Mouse (Mus musculus) heart, postnatal 0 days (tissue): Measurements from ENCODE around the gene Tha1. TPM values are rescaled to one million over a fixed set of nuclear protein-coding genes. Genes with fewer than 3 reads are reported as not detected.
A peak's percentile ranks its signal among the peaks of the same experiment; 100 is the strongest.

Source experiments
- ATAC-seq: fragments of 200-750 bp; cut with Nextera tagmentation; 2 replicates; pipeline ENCODE4 v1.8.0; 2017; ENCODE audit warnings: low read depth, moderate number of reproducible peaks, moderate library complexity; ENCODE audit not compliant: insufficient read depth
- DNase-seq: peaks from one replicate; pipeline ENCODE4 v3.0.0-alpha.2; 2016; ENCODE audit warnings: low spot score
- H3K27ac ChIP-seq: fragments of 300-500 bp; sonication (generic); 2 replicates; pipeline ENCODE4 v1.5.1; 2014; ENCODE audit warnings: low read depth, mild to moderate bottlenecking
- H3K27me3 ChIP-seq: fragments of 300-500 bp; sonication (generic); 2 replicates; pipeline ENCODE4 v1.6.1; 2014; ENCODE audit warnings: low read length, mixed read lengths; ENCODE audit not compliant: control insufficient read depth, insufficient read depth
- H3K36me3 ChIP-seq: fragments of 300-500 bp; sonication (generic); replicated peaks from 2 replicates; pipeline ENCODE4 v1.6.1; 2014; ENCODE audit warnings: low read length, mixed read lengths; ENCODE audit not compliant: control insufficient read depth, insufficient read depth
- H3K4me1 ChIP-seq: fragments of 300-500 bp; sonication (generic); 2 replicates; pipeline ENCODE4 v1.6.1; 2014; ENCODE audit warnings: antibody characterized with exemption; ENCODE audit not compliant: control insufficient read depth, insufficient read depth
- H3K4me2 ChIP-seq: fragments of 300-500 bp; sonication (generic); 2 replicates; pipeline ENCODE4 v1.6.1; 2014; ENCODE audit warnings: low read depth, mild to moderate bottlenecking, low read length, moderate library complexity
- H3K4me3 ChIP-seq: fragments of 300-500 bp; sonication (generic); 2 replicates; pipeline ENCODE4 v1.5.1; 2014; ENCODE audit warnings: low read depth, low read length
- H3K9ac ChIP-seq: fragments of 300-500 bp; sonication (generic); replicated peaks from 2 replicates; pipeline ENCODE4 v1.6.1; 2014; ENCODE audit warnings: low read depth, low read length, mixed read lengths
- H3K9me3 ChIP-seq: fragments of 300-500 bp; sonication (generic); replicated peaks from 2 replicates; pipeline ENCODE4 v1.6.1; 2016; ENCODE audit warnings: low read length; ENCODE audit not compliant: control insufficient read depth
- CTCF ChIP-seq: IDR thresholded peaks from 2 replicates; pipeline ENCODE4 v1.5.1; 2016; ENCODE audit warnings: antibody characterized with exemption, control low read depth, low read depth
- EP300 ChIP-seq: IDR thresholded peaks from 2 replicates; pipeline ENCODE4 v1.6.1; 2016; ENCODE audit warnings: antibody characterized with exemption, low read depth
- WGBS: fragments of 180-500 bp; shearing (Covaris S2); extraction: QIAGEN DNeasy Blood & Tissue Kit; methylation state at CpG from one replicate; pipeline ENCODE4 v1.1.7; 2014; 5-methylcytosine and 5-hydroxymethylcytosine counted together
- polyA plus RNA-seq: library from polyadenylated mRNA; unstranded; fragments of >200 nt; fragmentation: Nextera tagmentation; extraction: Ambion mirVana; gene quantifications from 2 replicates; pipeline ENCODE4 v1.2.1, GENCODE M21; 2015
- total RNA-seq: library from RNA; depleted of rRNA; stranded (reverse); fragments of >200 nt; gene quantifications from 2 replicates; pipeline ENCODE4 v1.2.3, GENCODE M21; 2014; ENCODE audit warnings: low replicate concordance; rRNA removed

Tha1 gene
- total and polyA plus RNA-seq, 2 experiments from 2014 or later, result 7.8 to 9.4 TPM

- no peaks in the 10 kb centered on the region for H3K27me3 ChIP-seq
- 81% methylated on average over 6 of the region's 6 CpGs for WGBS
- H3K4me3 ChIP-seq, result no peak overlapping the region
- peaks cover 25% of the 10 kb centered on the region; the same call in 1 of the 2 replicates for H3K36me3 ChIP-seq
- DNase-seq (no peak), ATAC-seq (no peak)
- H3K9me3 ChIP-seq, result no peaks in the 10 kb centered on the region
- H3K4me1 ChIP-seq, result peaks cover 65% of the 10 kb centered on the region
- no peak overlapping the region for H3K4me2 ChIP-seq
- TF ChIP-seq CTCF (no peak), EP300 (no peak)
- no peak overlapping the region for H3K9ac ChIP-seq
- peak overlapping the region; percentile 79 for H3K27ac ChIP-seq
Observed at GRCm38 (mm10) chr11:117823411-117823810, 49.9 kb downstream of the Tha1 start.

DNA sequence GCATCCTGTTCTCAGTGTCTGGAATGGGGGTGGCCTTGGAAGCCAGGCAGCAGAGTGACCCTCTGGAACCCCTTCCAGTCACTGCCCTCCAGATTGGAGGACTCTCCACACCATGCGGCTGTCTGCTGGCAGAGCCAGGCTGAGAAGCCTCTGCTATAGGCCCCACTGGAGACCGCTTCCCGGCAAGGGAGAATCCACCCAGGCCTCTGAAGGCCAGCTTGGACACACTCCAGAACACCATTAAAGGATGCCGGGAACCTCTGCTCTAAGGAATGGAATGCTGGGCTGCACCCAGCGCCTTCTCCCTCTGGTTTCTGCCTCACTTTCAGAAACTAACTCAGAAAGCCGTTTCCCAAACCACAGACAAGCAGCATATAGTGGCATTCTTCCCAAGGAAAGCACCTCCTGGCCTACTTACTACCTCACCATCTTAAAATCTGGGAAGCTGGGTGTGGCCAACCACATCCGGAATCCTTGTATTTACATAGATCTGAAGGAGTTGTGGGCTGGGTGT, 50.5 kb downstream of the Tha1 start:
- DNase-seq (peak; percentile 53), ATAC-seq (no peak)
- no peak overlapping the region for H3K4me3 ChIP-seq
- peaks cover 60% of the 10 kb centered on the region for H3K4me1 ChIP-seq
- H3K4me2 ChIP-seq, result peak overlapping the region; percentile 1; the same call in 1 of the 2 replicates
- whole genome bisulfite sequencing, result 16% methylated on average over 7 of the region's 7 CpGs
- H3K27ac ChIP-seq, result peak overlapping the region; percentile 79
- no peaks in the 10 kb centered on the region for H3K9me3 ChIP-seq
- peaks cover 27% of the 10 kb centered on the region for H3K36me3 ChIP-seq
- no peaks in the 10 kb centered on the region for H3K27me3 ChIP-seq
- no peak for TF ChIP-seq CTCF
- TF ChIP-seq EP300, result no peak
- H3K9ac ChIP-seq, result no peak overlapping the region; the same call in 1 of the 2 replicates

DNA sequence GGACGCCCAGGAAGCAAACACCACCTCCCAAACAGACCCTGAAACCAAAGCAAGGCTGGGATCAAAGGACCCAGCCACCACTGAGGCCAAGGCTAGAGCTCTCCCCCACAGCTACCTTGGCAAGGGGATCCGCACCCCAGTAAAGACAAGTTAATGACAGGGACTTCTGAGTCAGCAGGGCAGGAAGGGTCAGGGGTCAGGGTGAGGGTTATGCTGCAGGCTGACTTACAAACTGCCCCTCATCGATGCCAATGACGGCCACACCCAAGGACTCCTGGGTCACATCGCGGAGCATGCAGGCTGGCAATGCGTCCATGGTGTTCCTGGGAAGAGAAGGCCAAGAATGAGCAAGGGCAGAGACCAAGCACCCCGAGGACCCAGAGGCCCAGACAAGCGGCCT, 51.4 kb downstream of the Tha1 start:
- no peak overlapping the region for H3K4me2 ChIP-seq
- peaks cover 35% of the 10 kb centered on the region for H3K36me3 ChIP-seq
- TF ChIP-seq EP300, result no peak
- no peak for TF ChIP-seq CTCF
- ATAC-seq, result no peak
- H3K27me3 ChIP-seq, result no peaks in the 10 kb centered on the region
- WGBS, result 92% methylated on average over 9 of the region's 9 CpGs
- peaks cover 53% of the 10 kb centered on the region for H3K4me1 ChIP-seq
- H3K27ac ChIP-seq, result peak overlapping the region; percentile 79; the same call in 1 of the 2 replicates
- H3K4me3 ChIP-seq, result no peak overlapping the region
- H3K9ac ChIP-seq, result no peak overlapping the region
- H3K9me3 ChIP-seq, result no peaks in the 10 kb centered on the region
- DNase-seq, result no peak

GRCm38 (mm10) chr11:117820173-117820572, 53.1 kb downstream of the Tha1 start:
- peaks cover 42% of the 10 kb centered on the region for H3K36me3 ChIP-seq
- 87% methylated on average over 7 of the region's 7 CpGs for WGBS

GRCm38 (mm10) chr11:117819095-117819494, 54.2 kb downstream of the Tha1 start:
- TF ChIP-seq CTCF, result no peak
- peak; percentile 66; the same call in 1 of the 2 replicates for TF ChIP-seq EP300
- Histone ChIP-seq H3K4me1 (peaks cover 39% of the 10 kb centered on the region), H3K4me3 (no peak overlapping the region), H3K36me3 (peaks cover 52% of the 10 kb centered on the region), H3K27ac (peak overlapping the region; percentile 87), H3K4me2 (no peak overlapping the region), H3K9me3 (no peaks in the 10 kb centered on the region), H3K27me3 (no peaks in the 10 kb centered on the region), H3K9ac (no peak overlapping the region)
- DNase-seq (peak; percentile 86), ATAC-seq (peak; percentile 94)
- 33% methylated on average over 8 of the region's 8 CpGs for whole genome bisulfite sequencing

More at GRCm38 (mm10) chr11:117820173-117820572, 53.1 kb downstream of the Tha1 start:
- H3K27me3 ChIP-seq, result no peaks in the 10 kb centered on the region
- H3K4me1 ChIP-seq, result peaks cover 40% of the 10 kb centered on the region
- TF ChIP-seq CTCF, result no peak
- TF ChIP-seq EP300, result no peak
- DNase-seq (no peak), ATAC-seq (no peak)
- no peak overlapping the region for H3K9ac ChIP-seq
- no peak overlapping the region for H3K4me3 ChIP-seq
- peak overlapping the region; percentile 87 for H3K27ac ChIP-seq
- no peak overlapping the region for H3K4me2 ChIP-seq
- no peaks in the 10 kb centered on the region for H3K9me3 ChIP-seq

Other genes with a start within 250 kb of the Tha1 start
- gene Tnrc6c, start 219.2 kb downstream of the Tha1 start, total RNA-seq, result 24.2 and 24.4 TPM in 2 replicates
- 6.2 and 6.8 TPM in 2 replicates for gene Tnrc6c, start 219.2 kb downstream of the Tha1 start, polyA plus RNA-seq
- gene Tmc8, start 91.4 kb downstream of the Tha1 start, total RNA-seq, result 2.6 and 8.7 TPM in 2 replicates
- gene Tmc8, start 91.4 kb downstream of the Tha1 start, polyA plus RNA-seq, result 1.4 and 2.3 TPM in 2 replicates
- gene Tmc6, start 91.3 kb downstream of the Tha1 start, total RNA-seq, result 23.4 and 31.8 TPM in 2 replicates
- 16.3 and 20.4 TPM in 2 replicates for gene Tmc6, start 91.3 kb downstream of the Tha1 start, polyA plus RNA-seq
- gene 6030468B19Rik, start 75.8 kb downstream of the Tha1 start, total RNA-seq, result not detected in 2 replicates
- gene 6030468B19Rik, start 75.8 kb downstream of the Tha1 start, polyA plus RNA-seq, result not detected in 2 replicates
- gene Gm20708, start 63.8 kb downstream of the Tha1 start, total RNA-seq, result 2.6 TPM in 1 of 2 replicates, not detected in the other
- gene Gm20708, start 63.8 kb downstream of the Tha1 start, polyA plus RNA-seq, result 0.52 and 0.68 TPM in 2 replicates
- gene Syngr2, start 63.8 kb downstream of the Tha1 start, total RNA-seq, result 151 TPM in 2 replicates
- 95.2 and 105 TPM in 2 replicates for gene Syngr2, start 63.8 kb downstream of the Tha1 start, polyA plus RNA-seq
- gene Afmid, start 47.6 kb downstream of the Tha1 start, total RNA-seq, result 14.5 and 17.6 TPM in 2 replicates
- gene Afmid, start 47.6 kb downstream of the Tha1 start, polyA plus RNA-seq, result 13.1 and 16.5 TPM in 2 replicates
- gene Tk1, start 47.4 kb downstream of the Tha1 start, total RNA-seq, result 103 and 117 TPM in 2 replicates
- gene Tk1, start 47.4 kb downstream of the Tha1 start, polyA plus RNA-seq, result 41.4 and 44.0 TPM in 2 replicates
- 36.1 and 56.8 TPM in 2 replicates for gene Birc5, start 24.2 kb downstream of the Tha1 start, total RNA-seq
- gene Birc5, start 24.2 kb downstream of the Tha1 start, polyA plus RNA-seq, result 83.6 and 85.0 TPM in 2 replicates
- not detected in 2 replicates for gene Tmem235, start 12.7 kb downstream of the Tha1 start, total RNA-seq
- not detected in 2 replicates for gene Tmem235, start 12.7 kb downstream of the Tha1 start, polyA plus RNA-seq
- 5.7 and 13.1 TPM in 2 replicates for gene Socs3, start 96.6 kb upstream of the Tha1 start, total RNA-seq
- gene Socs3, start 96.6 kb upstream of the Tha1 start, polyA plus RNA-seq, result 4.0 and 5.1 TPM in 2 replicates
- 27.2 and 33.0 TPM in 2 replicates for gene Pgs1, start 112.8 kb upstream of the Tha1 start, total RNA-seq
- gene Pgs1, start 112.8 kb upstream of the Tha1 start, polyA plus RNA-seq, result 20.3 and 21.8 TPM in 2 replicates